Mouse (Mus musculus): Measurements from ENCODE around the gene Pzp.

The Pzp gene

DNA sequence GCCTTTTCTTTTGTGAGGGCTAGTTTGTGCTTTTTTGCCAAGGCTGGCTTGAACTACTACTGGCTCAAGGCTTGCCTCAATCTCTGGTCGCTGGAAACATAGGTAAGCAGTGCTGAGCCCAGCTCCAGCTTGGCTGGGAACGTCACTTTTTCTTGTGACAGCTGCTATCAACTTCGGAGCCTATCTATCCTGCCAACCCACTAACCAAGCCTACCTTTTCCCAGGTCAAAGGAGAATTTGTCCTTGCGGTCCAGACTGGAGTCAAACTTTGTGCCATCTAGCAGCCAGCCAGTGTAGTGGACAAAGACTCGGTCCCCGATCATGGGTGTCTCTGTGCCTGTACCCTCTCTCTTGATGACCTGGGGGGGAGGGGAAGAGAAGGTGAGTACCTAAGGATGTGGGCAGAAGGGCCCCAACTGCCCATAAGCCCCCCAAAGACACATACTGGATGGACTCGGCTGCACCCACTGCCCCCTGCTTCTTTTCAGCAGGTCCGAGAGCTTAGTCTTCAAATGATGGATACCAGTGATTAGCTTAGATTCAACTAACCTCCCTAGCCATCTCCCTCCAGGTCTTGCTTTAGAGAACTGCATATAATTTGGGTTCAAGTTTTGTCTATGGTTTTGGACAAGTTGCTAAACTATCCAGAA, 90.0 kb downstream of the Pzp start:
- DNase-seq (ENCODE audit: low spot score in 2 of 2), result no peak

DNA sequence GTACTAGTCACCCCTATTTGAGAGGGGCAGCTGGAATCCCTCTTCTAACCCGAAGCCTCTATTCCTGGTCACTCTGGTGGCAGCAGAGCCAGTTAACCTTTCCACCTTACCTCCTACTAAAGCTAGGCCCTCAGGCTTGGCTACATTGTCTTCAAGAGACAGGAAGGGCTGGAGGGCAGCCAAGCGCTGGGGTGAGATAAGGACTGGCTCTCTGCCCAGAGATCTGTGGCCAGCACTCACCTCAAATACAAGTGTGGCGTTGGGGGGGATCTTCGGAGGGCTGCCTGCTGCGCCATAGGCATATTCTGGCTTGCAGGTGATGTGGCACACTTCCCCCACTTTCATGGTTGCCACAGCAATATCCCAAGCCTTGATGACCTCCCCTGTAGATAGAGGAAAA, 91.0 kb downstream of the Pzp start:
- DNase-seq (ENCODE audit: low spot score in 2 of 2), result no peak
